Mouse (Mus musculus) layer of hippocampus, adult 11-12 months (tissue): ENCODE data around the gene Car10.

ENCODE experiments used
- DNase-seq: peaks from one replicate; pipeline ENCODE4 v3.0.0; 2022; ENCODE audit warnings: low spot score

Car10 gene

GRCm38 (mm10) chr11:93097941-93098828 lies at the start of gene Car10:
TSS of gene Car10 (plus strand) at chr11:93098028.
- peak; percentile 16 for DNase-seq

- no peak for DNase-seq
Observed at GRCm38 (mm10) chr11:93065021-93065420, 32.8 kb upstream of the Car10 start.

DNA sequence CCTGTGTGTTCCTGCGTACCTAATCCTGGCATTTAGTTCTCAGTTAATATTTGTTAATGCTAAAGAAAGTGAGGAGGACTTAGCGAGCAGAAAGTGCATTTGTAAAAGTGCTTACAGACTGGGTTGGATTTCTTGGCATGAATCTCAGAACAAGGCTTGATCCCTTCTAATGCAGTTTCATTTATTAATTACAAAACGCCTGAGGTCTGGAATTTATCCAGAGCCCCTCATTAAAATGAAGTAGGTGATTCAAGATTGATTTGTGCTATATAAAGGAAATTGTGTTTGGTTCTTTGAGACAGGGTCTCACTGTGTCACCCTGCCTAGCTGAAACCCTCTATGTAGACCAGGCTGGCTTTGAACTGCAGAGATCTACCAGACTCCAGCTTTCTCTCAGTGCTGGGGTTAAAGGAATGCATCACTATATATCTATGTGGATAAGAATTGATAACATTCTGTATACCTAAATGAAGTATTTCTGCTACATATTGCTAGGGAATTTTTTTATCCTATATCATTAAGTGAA lies 32.1 kb upstream of the Car10 start:
- no peak for DNase-seq

DNA sequence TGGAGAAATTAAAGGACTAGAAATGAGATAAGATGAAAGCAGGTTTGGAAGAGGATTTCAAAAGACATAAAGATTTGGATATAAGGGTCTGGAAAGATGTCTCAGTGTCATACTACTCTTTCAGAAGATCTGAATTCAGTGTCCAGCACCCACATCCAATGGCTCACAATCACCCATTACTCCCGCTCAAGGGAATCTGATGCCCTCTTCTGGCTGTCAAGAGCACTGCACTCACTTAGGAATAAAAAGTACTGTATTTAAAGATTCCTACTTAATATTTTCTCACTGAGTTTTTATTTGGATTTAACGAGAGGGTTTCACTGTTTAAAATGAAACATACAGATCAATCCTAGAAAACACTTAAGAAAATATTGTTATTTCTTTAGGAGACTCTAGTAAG lies 2.2 kb upstream of the Car10 start:
- DNase-seq = no peak

DNA sequence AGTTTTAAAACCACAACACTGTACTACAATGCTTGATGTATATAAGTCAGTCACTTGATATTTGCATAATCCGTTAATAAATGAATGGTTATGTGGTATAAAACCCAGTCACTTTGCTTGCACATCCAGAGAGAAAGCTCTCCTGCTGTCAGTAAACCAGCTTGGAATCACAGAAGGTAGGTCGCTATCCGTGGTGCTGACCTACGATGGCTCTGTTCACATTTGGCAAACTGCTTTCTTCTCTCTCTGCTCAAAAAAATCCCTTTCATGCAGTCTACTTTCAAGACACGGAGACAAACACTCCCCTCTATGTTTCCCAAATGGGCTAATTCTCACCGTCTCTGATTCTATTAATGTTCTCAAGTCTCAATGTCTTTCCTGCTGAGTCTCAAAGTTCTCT lies 827 bp upstream of the Car10 start:
- no peak for DNase-seq

- DNase-seq = peak; percentile 18
Observed at GRCm38 (mm10) chr11:93097431-93097851, 387 bp upstream of the Car10 start.

GRCm38 (mm10) chr11:93098933-93099381 lies 1.1 kb downstream of the Car10 start:
- peak; percentile 29 for DNase-seq

- no peak for DNase-seq
Observed at GRCm38 (mm10) chr11:93099431-93100370, 1.9 kb downstream of the Car10 start.

DNA sequence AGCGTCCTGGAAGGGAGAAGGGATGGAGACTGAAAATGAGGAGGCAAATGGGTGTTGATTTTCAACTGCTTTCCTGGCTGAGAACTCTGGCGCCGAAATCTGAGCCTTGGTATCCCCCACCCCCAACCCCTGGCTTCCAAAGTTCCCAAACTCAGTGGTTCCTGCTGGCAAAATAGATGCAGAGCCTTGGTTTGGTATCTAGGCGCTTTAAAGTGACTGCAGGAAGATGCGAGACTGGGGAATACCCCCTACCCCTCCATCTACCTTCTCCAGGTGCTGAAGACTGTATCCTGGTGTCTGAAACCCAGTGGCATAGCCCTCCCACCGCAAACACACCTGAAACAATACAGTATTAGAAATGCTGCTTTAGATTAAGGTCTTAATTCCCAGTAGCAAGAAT lies 2.8 kb downstream of the Car10 start:
- DNase-seq = no peak

DNA sequence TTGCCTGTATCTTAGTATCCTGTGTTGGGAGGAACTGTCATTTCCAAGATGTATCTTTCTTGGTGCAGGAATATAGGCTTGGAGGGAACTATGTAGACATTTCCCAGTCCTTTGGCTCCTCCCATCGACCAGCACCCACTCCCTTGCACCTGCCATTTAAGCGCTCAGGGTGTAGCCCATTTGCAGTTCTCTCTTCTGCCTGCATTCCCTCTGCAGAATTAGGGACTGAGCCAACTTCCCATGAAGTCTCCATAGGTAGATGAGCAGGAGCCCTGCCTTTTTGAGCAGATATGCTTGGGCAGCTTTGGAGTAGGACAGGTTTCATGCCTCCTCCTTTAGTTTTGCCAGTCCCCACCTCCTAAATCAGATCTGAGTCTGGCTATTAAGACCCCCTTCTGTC lies 3.3 kb downstream of the Car10 start:
- DNase-seq = no peak

GRCm38 (mm10) chr11:93102321-93102720 lies 4.5 kb downstream of the Car10 start:
- DNase-seq = no peak

DNA sequence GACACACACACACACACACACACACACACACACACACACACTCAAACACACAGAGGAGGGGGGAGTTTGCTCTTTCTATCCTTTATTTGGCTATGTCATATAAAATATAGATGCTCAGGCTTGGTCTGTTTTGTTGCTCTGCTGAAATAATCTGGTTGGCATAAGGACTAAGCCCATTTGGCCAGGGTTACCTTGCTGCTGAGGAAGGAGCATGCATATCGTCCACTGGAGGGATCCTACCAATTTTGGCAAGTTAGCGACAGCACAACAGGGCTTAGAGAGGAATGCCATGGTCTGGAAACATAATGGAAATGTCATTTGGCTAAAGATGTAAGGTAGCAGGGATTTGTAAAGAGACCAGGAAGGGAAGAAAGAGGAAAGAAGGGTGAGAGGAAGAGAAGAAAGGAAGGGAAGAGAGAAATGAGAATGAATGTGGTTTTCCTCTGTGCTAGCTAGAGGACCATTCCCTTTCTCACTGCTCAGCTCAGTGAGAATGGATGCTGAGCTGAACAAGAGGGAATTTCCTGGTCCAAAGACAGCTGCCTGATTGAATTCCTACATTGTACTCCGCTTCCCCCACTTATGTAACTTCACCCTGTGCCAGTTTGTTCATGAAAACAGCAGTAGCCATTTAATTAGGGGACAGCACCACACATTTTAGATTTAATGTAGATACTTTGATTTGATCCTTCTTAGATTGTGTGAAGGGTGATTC lies 5.4 kb downstream of the Car10 start:
- no peak for DNase-seq

- DNase-seq = no peak
Observed at GRCm38 (mm10) chr11:93109451-93109850, 11.6 kb downstream of the Car10 start.

GRCm38 (mm10) chr11:93120766-93121415 lies 23.1 kb downstream of the Car10 start:
- no peak for DNase-seq

GRCm38 (mm10) chr11:93123691-93124090 lies 25.9 kb downstream of the Car10 start:
- DNase-seq = no peak

GRCm38 (mm10) chr11:93126466-93126865 lies 28.6 kb downstream of the Car10 start:
- no peak for DNase-seq

DNA sequence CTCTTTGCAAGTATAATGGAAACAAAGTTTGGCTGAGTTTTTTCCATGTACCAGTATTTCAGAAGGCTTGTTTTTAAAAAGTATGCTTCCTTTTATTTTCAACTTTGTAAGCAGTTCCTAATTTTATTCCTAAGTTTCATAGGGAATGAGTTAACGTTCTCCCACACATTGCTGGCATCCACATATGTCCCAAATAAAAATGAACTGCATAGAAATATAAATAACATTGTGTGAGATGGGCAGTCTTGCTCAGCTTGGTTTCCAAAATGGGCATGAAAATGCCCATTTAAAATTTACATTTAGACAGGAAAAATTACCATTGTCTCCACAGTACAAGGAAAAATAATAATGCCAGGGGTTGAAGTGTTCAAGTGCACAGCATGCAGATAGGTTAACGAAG lies 30.7 kb downstream of the Car10 start:
- DNase-seq = no peak

GRCm38 (mm10) chr11:93137841-93138240 lies 40.0 kb downstream of the Car10 start:
- DNase-seq = no peak

GRCm38 (mm10) chr11:93141727-93142126 lies 43.9 kb downstream of the Car10 start:
- DNase-seq = no peak

DNA sequence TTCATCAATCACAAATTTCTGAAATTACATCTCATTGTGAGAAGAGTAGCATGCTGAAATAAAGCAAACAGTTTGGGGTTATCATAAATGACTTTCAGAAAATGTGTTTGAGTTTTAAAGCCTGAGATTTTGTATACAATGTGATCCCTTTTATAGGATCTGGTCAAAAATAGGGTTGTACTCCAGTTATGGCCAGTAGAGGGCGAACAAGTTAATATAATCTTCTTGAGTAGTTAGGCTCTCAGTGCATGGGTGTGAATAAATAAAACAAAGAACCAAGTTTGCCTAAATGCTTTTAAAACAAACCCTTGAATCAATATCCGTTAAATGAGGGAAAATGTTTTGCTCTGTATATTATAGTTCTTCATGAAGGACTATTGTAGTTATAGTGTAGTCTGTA lies 46.7 kb downstream of the Car10 start:
- DNase-seq = peak; percentile 61

- DNase-seq = no peak
Observed at GRCm38 (mm10) chr11:93154910-93155309, 57.1 kb downstream of the Car10 start.
